Mouse (Mus musculus) layer of hippocampus, postnatal 14 days (tissue): Measurements from ENCODE around the gene Serpina3b. TPM values are rescaled to one million over a fixed set of nuclear protein-coding genes. Genes with fewer than 3 reads are reported as not detected.
"Not testable (repeated sequence)": the region's sequence is repeated elsewhere in the genome, so short reads cannot be mapped to it uniquely, and the experiment has no call there.

ENCODE experiments used
- DNase-seq, 2 experiments: peaks; one replicate each; pipeline ENCODE4 v3.0.0; 2021 to 2022; ENCODE audit warnings: low spot score in 2 of 2, mixed read lengths in 1 of 2
- long read RNA-seq, 2 experiments: library from polyadenylated mRNA; stranded (forward); transcript quantifications; one replicate each; pipeline ENCODE4 v2.0.0; 2021
- total RNA-seq, 2 experiments: library from RNA; stranded (reverse); gene quantifications; 2 replicates each; pipeline ENCODE4 v1.2.3; 2021

The Serpina3b gene
- total RNA-seq, result not detected
- long read RNA-seq, experiment 1, result 0 reads
- long read RNA-seq, experiment 2, result 0 reads

GRCm38 (mm10) chr12:104127696-104128095, at the start of gene Serpina3b:
Serpina3b (plus strand) TSS chr12:104127996.
- DNase-seq, result no peak

DNA sequence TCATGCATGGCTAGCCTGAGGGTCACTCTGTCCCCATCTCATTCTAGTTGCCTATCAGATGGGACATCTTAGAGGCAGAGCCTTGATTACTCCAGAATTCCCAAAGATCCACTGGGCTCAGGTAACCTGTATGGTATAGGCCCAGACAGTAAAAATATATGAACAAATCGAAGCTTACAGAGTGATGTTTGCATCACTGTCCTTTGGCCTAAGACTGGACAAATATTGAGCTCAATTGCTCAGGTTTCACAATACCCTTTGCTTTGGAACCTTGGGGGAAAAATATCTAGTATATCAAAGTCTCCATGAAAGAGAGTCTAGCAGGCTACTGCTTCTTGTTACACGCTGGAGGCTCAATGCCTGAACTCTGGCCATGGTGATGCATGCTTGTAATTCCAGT, 37.7 kb upstream of the Serpina3b start:
- DNase-seq, result no peak

GRCm38 (mm10) chr12:104091303-104091702, 36.5 kb upstream of the Serpina3b start:
- no peak for DNase-seq

- DNase-seq, result no peak
These were observed 27.0 kb upstream of the Serpina3b start, which contains the start of gene Serpina5 for GRCm38 (mm10) chr12:104100768-104101167. Serpina5 (plus strand) TSS chr12:104101113.

- no peak for DNase-seq
These were observed 21.9 kb upstream of the Serpina3b start for GRCm38 (mm10) chr12:104105847-104106246.

- DNase-seq, result no peak
These were observed 20.9 kb upstream of the Serpina3b start for GRCm38 (mm10) chr12:104106919-104107318.

GRCm38 (mm10) chr12:104108507-104108906, 19.3 kb upstream of the Serpina3b start:
- DNase-seq, result no peak

DNA sequence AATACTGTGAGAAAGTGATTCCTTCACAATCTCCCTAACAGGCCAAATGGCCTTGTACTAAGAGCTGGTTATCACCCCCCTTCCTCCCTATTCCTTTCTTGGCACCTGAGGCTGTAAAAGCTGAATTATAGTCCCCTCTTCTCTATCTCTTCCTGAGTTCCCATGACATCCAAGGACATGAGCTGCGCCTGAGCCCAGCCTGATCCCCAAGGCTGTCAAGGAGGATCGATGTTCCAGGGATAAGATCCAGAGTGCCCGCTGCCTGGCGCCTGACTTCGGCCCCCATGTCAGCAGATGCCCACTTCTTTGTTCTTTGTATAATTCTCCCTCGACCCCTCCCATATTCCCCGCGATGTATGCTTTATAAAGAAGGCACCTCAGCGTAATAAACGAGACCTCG, 15.5 kb upstream of the Serpina3b start, which contains the start of gene Serpina3a:
Gene Serpina3a, plus strand, starts transcription at position 392 of the 400 bp plus-strand sequence.
- DNase-seq, result not testable (repeated sequence)

DNA sequence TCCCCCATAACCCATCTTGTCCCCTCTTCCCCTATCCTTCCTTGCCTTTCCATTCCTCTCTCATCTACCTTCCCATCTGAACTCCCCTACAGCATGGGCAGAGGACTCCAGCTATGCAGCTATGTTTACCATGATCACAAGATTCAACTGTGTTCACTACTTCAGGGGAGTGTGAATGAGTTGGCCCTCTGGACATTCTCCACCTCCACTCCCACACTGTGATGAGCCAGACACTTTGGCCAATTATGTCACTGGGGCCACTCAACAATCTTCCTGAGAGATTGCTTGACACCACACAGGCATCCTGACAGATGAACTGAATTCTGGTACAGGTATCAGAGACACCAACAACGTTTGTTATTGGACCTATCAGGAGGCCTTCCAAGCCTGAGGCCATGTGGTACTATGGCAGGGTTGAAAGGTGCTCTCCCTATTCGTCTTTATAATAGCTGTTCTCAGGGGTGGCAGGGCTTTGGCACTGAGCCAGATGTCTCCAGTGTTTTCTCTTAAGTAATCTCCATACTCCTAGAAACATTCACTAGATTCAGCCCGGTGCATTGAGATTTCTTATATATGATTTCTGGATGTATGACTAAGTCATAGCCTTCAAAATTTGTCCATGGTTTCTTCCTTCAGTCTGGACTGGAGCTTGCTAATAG, 12.7 kb upstream of the Serpina3b start:
- no peak for DNase-seq

- no peak for DNase-seq
These were observed 4.7 kb upstream of the Serpina3b start for GRCm38 (mm10) chr12:104123097-104123496.

DNA sequence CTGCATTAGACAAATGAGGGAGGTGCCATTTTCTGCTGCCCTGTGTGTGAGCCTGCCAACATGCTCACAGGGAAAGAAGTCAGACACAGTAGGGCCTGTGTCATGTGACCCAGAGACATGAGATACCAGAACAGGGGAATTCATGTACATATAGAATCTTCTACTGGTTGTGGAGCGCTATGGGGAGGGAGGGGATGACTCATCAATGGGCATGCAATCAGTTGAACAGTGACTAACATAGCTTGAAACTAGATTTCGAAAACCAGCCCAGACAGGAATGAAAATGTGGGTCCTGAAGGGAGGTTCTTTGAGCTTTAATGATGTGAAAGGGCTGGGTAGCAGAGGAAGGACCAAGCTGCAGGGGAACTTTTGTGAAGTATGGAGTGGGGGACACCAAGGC, 3.8 kb upstream of the Serpina3b start:
- DNase-seq, result no peak

GRCm38 (mm10) chr12:104125021-104125560, 2.7 kb upstream of the Serpina3b start:
- DNase-seq, result no peak

DNA sequence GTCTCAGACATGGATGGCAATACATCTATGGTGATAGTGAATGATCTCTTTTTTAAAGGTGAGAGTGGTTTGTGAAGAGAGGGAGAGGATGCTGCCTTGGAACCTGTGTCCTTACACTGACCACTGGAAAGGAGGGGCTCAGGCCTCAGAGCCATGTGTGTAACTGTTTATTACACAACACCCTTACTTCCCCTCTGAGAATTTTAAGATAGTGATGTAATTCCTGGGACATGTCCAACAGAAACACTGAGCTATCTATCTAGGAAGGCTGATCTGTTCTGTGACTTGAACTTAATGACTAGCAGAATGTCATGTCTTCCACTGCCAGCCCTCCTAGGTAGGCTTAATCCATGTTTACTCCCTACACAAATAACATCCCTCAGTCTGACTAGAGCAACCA, 3.2 kb downstream of the Serpina3b start:
- no peak for DNase-seq

- DNase-seq, result no peak
These were observed 10.4 kb downstream of the Serpina3b start for GRCm38 (mm10) chr12:104138216-104138615.

- DNase-seq, result no peak
These were observed 12.8 kb downstream of the Serpina3b start for GRCm38 (mm10) chr12:104140543-104141103.

GRCm38 (mm10) chr12:104141506-104141905, 13.7 kb downstream of the Serpina3b start:
- no peak for DNase-seq

DNA sequence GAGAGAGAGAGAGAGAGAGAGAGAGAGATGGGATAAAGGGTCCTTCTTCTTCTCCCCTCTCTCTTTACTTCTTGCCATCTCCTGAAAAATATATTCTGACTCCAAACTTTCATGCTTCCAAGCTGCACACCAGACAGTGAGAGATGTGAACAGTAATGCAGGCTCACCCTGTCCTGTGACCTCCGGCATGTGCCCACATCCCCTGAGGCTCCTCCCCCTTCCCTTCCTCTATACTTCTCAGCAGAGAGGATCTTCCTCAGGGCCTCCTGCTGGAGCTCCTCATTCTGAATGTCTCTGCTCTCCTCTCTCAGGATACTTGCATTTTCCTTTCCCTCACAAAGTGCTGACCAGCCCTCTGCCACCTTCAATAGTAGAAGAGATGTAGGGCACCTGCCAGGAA, 14.6 kb downstream of the Serpina3b start:
- DNase-seq, result no peak

DNA sequence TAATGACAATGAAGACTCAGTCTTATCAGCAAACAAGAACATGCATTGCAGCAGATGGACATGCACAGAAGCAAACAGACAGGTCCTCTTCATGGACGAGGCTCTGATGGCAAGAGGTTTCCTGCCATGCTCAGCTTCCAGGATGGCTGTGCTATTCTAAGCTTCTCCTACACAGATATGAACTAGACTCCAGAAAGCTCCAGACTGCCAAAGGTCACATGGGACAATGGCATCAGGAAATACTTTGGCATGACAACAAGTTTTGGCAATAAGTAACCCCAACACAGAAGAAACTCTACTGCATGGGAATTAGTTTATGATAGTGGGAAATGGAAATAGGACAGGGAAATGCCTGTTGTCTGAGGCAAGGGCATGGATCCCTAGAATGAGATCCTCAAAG, 15.5 kb downstream of the Serpina3b start:
- DNase-seq, result no peak

- no peak for DNase-seq
These were observed 17.8 kb downstream of the Serpina3b start for GRCm38 (mm10) chr12:104145571-104145970.

GRCm38 (mm10) chr12:104151989-104152388, 24.2 kb downstream of the Serpina3b start:
- DNase-seq, result no peak

DNA sequence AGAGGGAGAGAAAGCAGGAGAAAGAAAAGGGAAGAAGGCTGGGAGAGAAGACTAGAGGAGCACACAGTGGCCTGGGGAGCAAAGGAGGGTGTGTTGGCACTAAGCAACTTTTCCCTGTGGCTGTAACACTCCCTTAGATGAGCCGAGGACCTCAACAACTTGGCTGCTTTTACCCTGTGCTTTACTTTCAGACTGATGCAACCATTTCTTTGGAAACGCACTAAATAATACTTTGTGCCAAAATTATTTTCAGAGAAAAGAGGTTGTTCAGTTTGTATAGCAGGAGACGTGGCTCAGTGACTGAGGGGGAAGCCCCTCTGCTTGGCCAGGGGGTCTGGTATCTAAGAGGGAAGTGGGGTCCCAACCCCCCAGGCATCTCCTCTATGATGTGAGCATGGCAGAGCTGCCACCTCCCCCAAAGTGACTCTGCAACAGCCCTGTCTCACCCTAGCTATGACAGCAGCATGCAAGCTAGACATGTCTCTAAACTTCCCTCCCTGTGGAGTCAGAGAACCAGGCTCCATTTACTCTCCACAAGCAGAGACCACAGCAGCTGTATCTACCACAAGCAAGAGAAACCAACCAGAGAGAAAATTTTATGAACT, 25.3 kb downstream of the Serpina3b start:
- no peak for DNase-seq

DNA sequence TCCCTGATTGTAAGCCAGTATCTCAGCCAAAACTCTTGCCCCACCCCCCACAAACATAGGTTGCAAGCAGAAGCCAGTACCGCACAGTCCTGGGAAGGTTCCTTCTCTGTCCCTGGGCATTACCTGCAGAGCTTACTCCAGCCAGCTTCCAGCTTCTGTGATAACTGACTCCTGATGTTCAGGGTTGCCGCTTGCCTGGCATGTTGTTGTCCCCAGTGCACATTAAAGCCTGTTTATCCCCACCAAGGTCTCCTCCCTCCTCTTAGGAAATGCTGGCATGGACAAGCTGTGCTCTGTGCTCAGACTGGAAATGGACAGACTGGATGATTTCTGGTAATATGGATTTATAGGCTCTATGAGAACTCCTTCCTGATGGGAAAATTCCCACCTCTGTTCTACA, 25.9 kb downstream of the Serpina3b start, which contains the start of gene Serpina3c:
Gene Serpina3c, minus strand, starts transcription at position 215 of the 400 bp plus-strand sequence.
- no peak for DNase-seq
